Mouse (Mus musculus) myocyte (in vitro differentiated cells): ENCODE results near the gene Ccnyl1.

Source experiments
- E2F4 ChIP-seq: IDR thresholded peaks from one replicate; pipeline ENCODE4 v1.6.1; 2011; ENCODE audit warnings: mild to moderate bottlenecking, control low read depth, moderate library complexity; ENCODE audit not compliant: insufficient read depth
- MYOG ChIP-seq, 3 experiments: IDR thresholded peaks; one replicate each; pipeline ENCODE4 v1.6.1; 2011; ENCODE audit warnings: control low read depth in 2 of 3, low read depth in 2 of 3, mild to moderate bottlenecking in 2 of 3; ENCODE audit not compliant: insufficient read length in 2 of 3, control insufficient read depth in 1 of 3, insufficient read depth in 1 of 3
- POLR2A ChIP-seq: IDR thresholded peaks from one replicate; pipeline ENCODE4 v1.6.1; 2011; ENCODE audit warnings: low read depth, mild to moderate bottlenecking, control low read depth, moderate library complexity; ENCODE audit not compliant: insufficient read length
- POLR2AphosphoS2 ChIP-seq: IDR thresholded peaks from one replicate; pipeline ENCODE4 v1.6.1; 2011; ENCODE audit warnings: low read depth, control low read depth; ENCODE audit not compliant: insufficient read length
- REST ChIP-seq: IDR thresholded peaks from one replicate; pipeline ENCODE4 v1.6.1; 2011; ENCODE audit warnings: mild to moderate bottlenecking, control low read depth, moderate library complexity; ENCODE audit not compliant: insufficient read depth, insufficient read length
- TCF12 ChIP-seq: IDR thresholded peaks from one replicate; pipeline ENCODE4 v1.6.1; 2011; ENCODE audit warnings: mild to moderate bottlenecking, control low read depth; ENCODE audit not compliant: poor library complexity, insufficient read depth, severe bottlenecking
- TCF3 ChIP-seq: IDR thresholded peaks from one replicate; pipeline ENCODE4 v1.6.1; 2011; ENCODE audit warnings: low read depth, control low read depth; ENCODE audit not compliant: insufficient read length

DNA sequence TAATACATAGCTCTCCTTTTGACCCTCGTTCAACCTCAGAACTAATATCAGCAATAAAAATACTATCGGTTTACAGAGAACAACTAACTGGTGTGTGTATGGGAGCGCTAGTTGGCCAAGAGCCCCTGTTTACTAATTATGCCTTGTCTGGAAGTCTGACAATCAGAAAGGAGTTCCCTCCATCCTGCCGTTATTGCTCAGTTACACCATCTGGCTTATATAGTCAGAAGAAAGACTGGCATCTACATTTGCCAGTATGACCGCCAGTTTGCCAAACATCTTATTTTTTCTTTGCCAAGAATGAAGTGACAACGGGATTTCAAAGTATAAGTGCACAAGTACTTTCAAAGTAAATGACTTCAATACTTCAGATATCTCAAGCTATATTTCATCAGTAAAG, 49.2 kb upstream of the Ccnyl1 start:
- TF ChIP-seq POLR2A: no peak
- TF ChIP-seq REST: no peak
- no peak for TF ChIP-seq E2F4
- TF ChIP-seq TCF12: no peak
- no peak for TF ChIP-seq MYOG (IDR thresholded peaks at IDR 0.05; ENCODE audit: control insufficient read depth in 1 of 3, insufficient read depth in 1 of 3, insufficient read length in 2 of 3, low read depth in 2 of 3)
- TF ChIP-seq POLR2AphosphoS2: no peak
- no peak for TF ChIP-seq TCF3
